Mouse (Mus musculus) cerebellum, adult 2 months (tissue): ENCODE measurements around the gene Tbc1d1. TPM values are rescaled to one million over a fixed set of nuclear protein-coding genes. Genes with fewer than 3 reads are reported as not detected.

Experiments used
- DNase-seq, 2 experiments: peaks; one replicate each; pipeline ENCODE4 v3.0.0; 2021
- H3K27ac ChIP-seq: fragments of 200-500 bp; 2 replicates; pipeline ENCODE4 v1.5.1; 2012; ENCODE audit warnings: low read length, control low read depth, inconsistent platforms; ENCODE audit not compliant: insufficient read depth
- H3K27me3 ChIP-seq: fragments of 200-500 bp; 2 replicates; pipeline ENCODE4 v1.6.1; 2012; ENCODE audit warnings: inconsistent platforms, mild to moderate bottlenecking, low read length, moderate library complexity; ENCODE audit not compliant: control insufficient read depth, insufficient read depth
- H3K4me1 ChIP-seq: fragments of 200-500 bp; 2 replicates; pipeline ENCODE4 v1.6.1; 2011; ENCODE audit warnings: low read length; ENCODE audit not compliant: control insufficient read depth, insufficient read depth
- H3K4me3 ChIP-seq: fragments of 200-500 bp; replicated peaks from 2 replicates; pipeline ENCODE3; 2011; ENCODE audit warnings: mild to moderate bottlenecking, low read depth, low read length, control low read depth; ENCODE audit not compliant: insufficient read depth
- CTCF ChIP-seq: fragments of 200-500 bp; IDR thresholded peaks from 2 replicates; pipeline ENCODE4 v1.5.1; 2011; ENCODE audit warnings: low read depth, mild to moderate bottlenecking, control low read depth, low read length, moderate library complexity, borderline replicate concordance; ENCODE audit not compliant: insufficient read depth
- POLR2A ChIP-seq: fragments of 200-500 bp; IDR thresholded peaks from 2 replicates; pipeline ENCODE4 v1.6.1; 2011; ENCODE audit warnings: low read length, control low read depth, borderline replicate concordance; ENCODE audit not compliant: insufficient read depth
- WGBS: fragments of 180-500 bp; shearing (Covaris S2); methylation state at CpG from one replicate; pipeline ENCODE4 v1.1.7; 2018; 5-methylcytosine and 5-hydroxymethylcytosine counted together
- polyA plus RNA-seq: library from polyadenylated mRNA; depleted of rRNA; stranded (reverse); fragments of >200 nt; gene quantifications from 2 replicates; pipeline ENCODE4 v1.2.3, GENCODE M21; 2012

The Tbc1d1 gene
- polyA plus RNA-seq, 1 experiment, result 17.7 TPM

GRCm38 (mm10) chr5:64267279-64267678 lies 111.2 kb downstream of the Tbc1d1 start:
- no peak overlapping the region for H3K27ac ChIP-seq
- H3K4me3 ChIP-seq, result no peak overlapping the region
- no peak for DNase-seq
- no peaks in the 10 kb centered on the region for H3K27me3 ChIP-seq
- 91% methylated on average over 9 of the region's 9 CpGs for WGBS
- no peak for TF ChIP-seq POLR2A
- no peak for TF ChIP-seq CTCF
- H3K4me1 ChIP-seq, result no peaks in the 10 kb centered on the region

DNA sequence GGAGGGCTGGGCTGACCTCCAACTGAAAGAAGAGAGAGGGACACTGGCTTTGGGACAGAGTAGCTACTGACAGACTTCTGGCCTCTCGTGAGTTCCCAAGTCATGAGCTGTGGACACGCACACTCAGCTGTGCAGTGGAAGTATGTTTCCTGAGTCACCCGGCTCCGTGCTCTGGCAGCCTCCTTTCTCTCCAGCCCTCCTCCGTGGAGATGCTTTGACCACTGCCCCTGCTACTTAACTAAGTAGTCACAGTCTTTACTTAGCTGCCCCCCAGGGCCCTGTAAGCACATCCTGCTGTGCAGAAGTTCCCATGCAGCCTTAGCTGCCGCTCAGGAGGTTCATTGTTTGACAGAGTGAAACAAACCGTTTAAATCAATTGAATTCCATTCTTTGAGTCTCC lies 113.6 kb downstream of the Tbc1d1 start:
- DNase-seq, result no peak
- no peak overlapping the region for H3K27ac ChIP-seq
- WGBS, result 50% methylated on average over 7 of the region's 7 CpGs
- TF ChIP-seq POLR2A, result no peak
- TF ChIP-seq CTCF, result no peak
- no peak overlapping the region for H3K4me3 ChIP-seq
- H3K27me3 ChIP-seq, result no peaks in the 10 kb centered on the region
- H3K4me1 ChIP-seq, result peaks cover under 1% of the 10 kb centered on the region; the same call in 1 of the 2 replicates

GRCm38 (mm10) chr5:64273517-64273916 lies 117.4 kb downstream of the Tbc1d1 start:
- WGBS, result 85% methylated on average over 1 of the region's 1 CpGs

GRCm38 (mm10) chr5:64274296-64274695 lies 118.2 kb downstream of the Tbc1d1 start:
- peaks cover 3% of the 10 kb centered on the region; the same call in 1 of the 2 replicates for H3K4me1 ChIP-seq
- no peak for DNase-seq
- H3K4me3 ChIP-seq, result no peak overlapping the region
- no peak overlapping the region for H3K27ac ChIP-seq
- no peaks in the 10 kb centered on the region for H3K27me3 ChIP-seq
- 90% methylated on average over 9 of the region's 9 CpGs for WGBS
- no peak for TF ChIP-seq POLR2A
- TF ChIP-seq CTCF, result no peak

More at GRCm38 (mm10) chr5:64273517-64273916, 117.4 kb downstream of the Tbc1d1 start:
- no peak overlapping the region for H3K4me3 ChIP-seq
- TF ChIP-seq POLR2A, result no peak
- TF ChIP-seq CTCF, result no peak
- no peak overlapping the region for H3K27ac ChIP-seq
- H3K4me1 ChIP-seq, result peaks cover 3% of the 10 kb centered on the region; the same call in 1 of the 2 replicates
- no peak for DNase-seq
- no peaks in the 10 kb centered on the region for H3K27me3 ChIP-seq

GRCm38 (mm10) chr5:64274738-64275451 lies 118.8 kb downstream of the Tbc1d1 start:
- peaks cover 3% of the 10 kb centered on the region; the same call in 1 of the 2 replicates for H3K4me1 ChIP-seq
- DNase-seq, result peak; percentile 31 to 38
- no peak overlapping the region for H3K27ac ChIP-seq
- TF ChIP-seq POLR2A (no peak), CTCF (peak; percentile 80)
- no peaks in the 10 kb centered on the region for H3K27me3 ChIP-seq
- no peak overlapping the region for H3K4me3 ChIP-seq
- 37% methylated on average over 17 of the region's 17 CpGs for WGBS

- DNase-seq, result no peak
- Histone ChIP-seq H3K27ac (no peak overlapping the region), H3K27me3 (no peaks in the 10 kb centered on the region), H3K4me1 (peaks cover 5% of the 10 kb centered on the region; the same call in 1 of the 2 replicates), H3K4me3 (no peak overlapping the region)
- TF ChIP-seq POLR2A (no peak), CTCF (no peak)
- 87% methylated on average over 7 of the region's 7 CpGs for WGBS
These were observed 121.6 kb downstream of the Tbc1d1 start for GRCm38 (mm10) chr5:64277646-64278191.

- no peak for TF ChIP-seq POLR2A
- no peak for TF ChIP-seq CTCF
- Histone ChIP-seq H3K4me1 (peaks cover 4% of the 10 kb centered on the region; the same call in 1 of the 2 replicates), H3K4me3 (no peak overlapping the region), H3K27ac (no peak overlapping the region), H3K27me3 (no peaks in the 10 kb centered on the region)
- DNase-seq, result no peak
- 73% methylated on average over 7 of the region's 7 CpGs for WGBS
These were observed 123.6 kb downstream of the Tbc1d1 start for GRCm38 (mm10) chr5:64279668-64280067.

DNA sequence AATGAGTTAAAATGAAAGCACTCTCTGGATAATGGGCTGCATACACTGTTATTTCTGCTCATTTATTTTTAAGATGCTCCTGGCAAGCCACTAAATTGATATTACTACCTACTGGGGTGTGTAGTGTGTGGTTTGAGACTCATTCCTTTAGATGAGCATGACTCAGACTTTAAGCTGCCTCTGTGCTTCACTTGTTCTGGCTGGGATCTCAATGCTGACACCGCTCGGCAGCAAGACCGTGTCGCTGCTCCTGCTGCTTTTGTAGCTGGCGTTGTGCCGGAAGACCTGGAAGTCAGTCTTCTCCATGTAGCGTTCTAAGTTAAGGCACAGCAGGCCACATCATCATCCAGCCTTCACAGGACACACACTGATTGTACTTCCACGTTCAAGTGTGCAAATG lies 124.1 kb downstream of the Tbc1d1 start:
- Histone ChIP-seq H3K4me1 (0 out of 2 replicates have a peak, but pooled peaks cover 2% of the 10 kb centered on the region), H3K4me3 (no peak overlapping the region), H3K27ac (no peak overlapping the region), H3K27me3 (no peaks in the 10 kb centered on the region)
- peak; percentile 30 to 51 for DNase-seq
- no peak for TF ChIP-seq POLR2A
- TF ChIP-seq CTCF, result no peak
- WGBS, result 30% methylated on average over 8 of the region's 8 CpGs
